Mouse (Mus musculus) lung, postnatal 25 days (tissue): Measurements from ENCODE around the gene Slc12a9.

Experiments
- DNase-seq: peaks from one replicate; pipeline ENCODE4 v3.0.0; 2022; ENCODE audit warnings: low spot score

Gene Slc12a9

GRCm38 (mm10) chr5:137346388-137346787 lies 13.0 kb upstream of the Slc12a9 start:
- no peak for DNase-seq

- DNase-seq, result no peak
Measured at GRCm38 (mm10) chr5:137345821-137346220, 12.4 kb upstream of the Slc12a9 start.

GRCm38 (mm10) chr5:137343869-137344268 lies 10.5 kb upstream of the Slc12a9 start:
- DNase-seq, result no peak

- no peak for DNase-seq
Measured at GRCm38 (mm10) chr5:137343412-137343811, 10.0 kb upstream of the Slc12a9 start.

- no peak for DNase-seq
Measured at GRCm38 (mm10) chr5:137342407-137343012, 9.1 kb upstream of the Slc12a9 start.

GRCm38 (mm10) chr5:137340222-137340621 lies 6.8 kb upstream of the Slc12a9 start:
- DNase-seq, result no peak

GRCm38 (mm10) chr5:137339290-137339979 lies 6.0 kb upstream of the Slc12a9 start:
- peak; percentile 65 for DNase-seq

GRCm38 (mm10) chr5:137338663-137339289 lies 5.4 kb upstream of the Slc12a9 start:
- DNase-seq, result peak; percentile 72

GRCm38 (mm10) chr5:137338256-137338655 lies 4.9 kb upstream of the Slc12a9 start:
- peak; percentile 93 for DNase-seq

GRCm38 (mm10) chr5:137337190-137337589 lies 3.8 kb upstream of the Slc12a9 start:
- no peak for DNase-seq

- DNase-seq, result no peak
Measured at GRCm38 (mm10) chr5:137335066-137335465, 1.7 kb upstream of the Slc12a9 start.

- DNase-seq, result no peak
Measured at GRCm38 (mm10) chr5:137334317-137334716, 920 bp upstream of the Slc12a9 start.

GRCm38 (mm10) chr5:137332857-137333511 lies 413 bp downstream of the Slc12a9 start:
- DNase-seq, result no peak

- DNase-seq, result no peak
Measured at GRCm38 (mm10) chr5:137330910-137331309, 2.5 kb downstream of the Slc12a9 start.

GRCm38 (mm10) chr5:137320996-137321395 lies 12.4 kb downstream of the Slc12a9 start:
- DNase-seq, result no peak

- DNase-seq, result no peak
Measured at GRCm38 (mm10) chr5:137318570-137318969, 14.8 kb downstream of the Slc12a9 start.

- DNase-seq, result no peak
Measured at GRCm38 (mm10) chr5:137317361-137317760, 16.0 kb downstream of the Slc12a9 start.

GRCm38 (mm10) chr5:137315084-137315903 lies 18.1 kb downstream of the Slc12a9 start:
- peak; percentile 51 for DNase-seq

- peak; percentile 86 for DNase-seq
Measured at GRCm38 (mm10) chr5:137314193-137315083, 19.0 kb downstream of the Slc12a9 start, which contains the start of gene Trip6. Trip6 (minus strand) TSS chr5:137314404.

- peak; percentile 35 for DNase-seq
Measured at GRCm38 (mm10) chr5:137313466-137314192, 19.8 kb downstream of the Slc12a9 start.
